In the genomic region with DNA sequence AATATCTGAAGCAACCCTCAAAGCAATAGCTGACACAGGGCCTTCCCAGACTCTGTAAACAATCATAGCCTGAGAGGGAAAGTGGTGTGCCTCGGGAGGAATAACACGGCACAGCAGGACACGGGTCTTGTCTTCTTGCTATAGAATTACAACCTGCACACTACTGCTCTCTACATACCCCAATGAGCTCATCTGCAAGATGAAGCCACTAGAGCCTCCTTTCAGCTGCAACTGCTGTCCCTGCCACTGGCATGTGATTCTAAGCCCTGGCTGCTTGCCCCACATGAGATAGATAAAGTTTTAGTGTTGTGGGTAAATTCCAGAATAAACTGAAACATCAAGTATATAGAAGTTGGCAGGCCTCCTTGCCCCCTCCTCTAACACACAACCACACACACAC, we compare ENCODE assay signal across 26 mouse cellular contexts.
A peak's percentile ranks its signal among the peaks of the same experiment; 100 is the strongest.
DNase-seq lines count a peak whose midpoint lies in the region; ATAC-seq lines count a peak whose summit lies in the region.
"Had no signal": no experiment of that assay in that cellular context is flagged by ENCODE, and none has a peak within 500 bp of the region (broad histone marks: within the 10 kb centered on the region; RNA-seq: fewer than 3 reads in every experiment).

No protein-coding gene starts in this region.

- H3K36me3 ChIP-seq in heart, embryonic 14.5 days (ENCODE audit: control insufficient read depth, insufficient read depth, low read length) = no peaks in the 10 kb centered on the region
- H3K36me3 ChIP-seq in heart, embryonic 12.5 days = no peaks in the 10 kb centered on the region
- 0 out of 2 replicates have a peak, but pooled peaks cover 2% of the 10 kb centered on the region for H3K36me3 ChIP-seq in hindbrain, embryonic 15.5 days
- no peaks in the 10 kb centered on the region for H3K36me3 ChIP-seq in hindbrain, embryonic 11.5 days (ENCODE audit: control insufficient read depth, insufficient read depth, low read length)
- H3K36me3 ChIP-seq in lung, embryonic 15.5 days = no peaks in the 10 kb centered on the region
- H3K36me3 ChIP-seq: embryonic facial prominence, embryonic 13.5 days; forebrain, embryonic 12.5 days; limb, embryonic 10.5 days; liver, embryonic 15.5 days had no signal

- 40% methylated on average over 3 of the region's 3 CpGs for WGBS in heart, embryonic 14.5 days
- WGBS in heart, embryonic 12.5 days = 72% methylated on average over 3 of the region's 3 CpGs
- 50% methylated on average over 3 of the region's 3 CpGs for WGBS in hindbrain, embryonic 15.5 days
- 52% methylated on average over 3 of the region's 3 CpGs for WGBS in hindbrain, embryonic 11.5 days
- WGBS in lung, embryonic 15.5 days = 28% methylated on average over 3 of the region's 3 CpGs

- H3K27ac ChIP-seq in heart, embryonic 14.5 days (replicated peaks in 1 of 2; ENCODE audit: control insufficient read depth in 1 of 2, insufficient read depth in 1 of 2, low read depth in 2 of 2, low read length in 2 of 2) = 0 out of 4 replicates have a peak overlapping the region, but pooled peaks of 1 of the 2 experiments have one; percentile 4
- H3K27ac ChIP-seq in heart, embryonic 12.5 days (ENCODE audit: poor library complexity, severe bottlenecking) = no peak overlapping the region
- H3K27ac ChIP-seq in hindbrain, embryonic 15.5 days (replicated peaks) = no peak overlapping the region
- H3K27ac ChIP-seq in hindbrain, embryonic 11.5 days (ENCODE audit: low read depth, low read length) = no peak overlapping the region
- no peak overlapping the region for H3K27ac ChIP-seq in lung, embryonic 15.5 days
- H3K27ac ChIP-seq: embryonic facial prominence, embryonic 13.5 days; forebrain, embryonic 12.5 days; hindbrain, embryonic 14.5 days; limb, embryonic 10.5 days; liver, embryonic 15.5 days; midbrain, embryonic 12.5 days; stomach, postnatal 0 days had no signal

- H3K4me1 ChIP-seq in heart, embryonic 14.5 days (ENCODE audit: control insufficient read depth in 2 of 2, insufficient read depth in 2 of 2, low read length in 2 of 2) = peaks cover 4 to 5% of the 10 kb centered on the region in 2 experiments; a peak in 3 of 4 replicates
- peaks cover 5% of the 10 kb centered on the region; the same call in 1 of the 2 replicates for H3K4me1 ChIP-seq in heart, embryonic 12.5 days (replicated peaks)
- no peaks in the 10 kb centered on the region for H3K4me1 ChIP-seq in hindbrain, embryonic 15.5 days (replicated peaks)
- H3K4me1 ChIP-seq in hindbrain, embryonic 11.5 days (replicated peaks; ENCODE audit: control insufficient read depth, insufficient read depth, low read length) = no peaks in the 10 kb centered on the region
- H3K4me1 ChIP-seq in lung, embryonic 15.5 days = 0 out of 2 replicates have a peak, but pooled peaks cover 11% of the 10 kb centered on the region
- H3K4me1 ChIP-seq: embryonic facial prominence, embryonic 13.5 days; forebrain, embryonic 12.5 days; limb, embryonic 10.5 days; liver, embryonic 15.5 days; midbrain, embryonic 12.5 days had no signal

- no peak overlapping the region for H3K9ac ChIP-seq in heart, embryonic 14.5 days (ENCODE audit: low read length)
- H3K9ac ChIP-seq in heart, embryonic 12.5 days = no peak overlapping the region
- H3K9ac ChIP-seq in hindbrain, embryonic 15.5 days = no peak overlapping the region
- no peak overlapping the region for H3K9ac ChIP-seq in hindbrain, embryonic 11.5 days (ENCODE audit: low read depth, low read length)
- no peak overlapping the region for H3K9ac ChIP-seq in lung, embryonic 15.5 days
- H3K9ac ChIP-seq: embryonic facial prominence, embryonic 13.5 days; forebrain, embryonic 12.5 days; hindbrain, embryonic 14.5 days; liver, embryonic 15.5 days; midbrain, embryonic 12.5 days had no signal

- 0 out of 2 replicates have a peak, but pooled peaks have one; percentile 39 for ATAC-seq in heart, embryonic 14.5 days (ENCODE audit: insufficient number of reproducible peaks, insufficient read depth, low FRiP score, low read depth)
- no peak for ATAC-seq in heart, embryonic 12.5 days (ENCODE audit: insufficient number of reproducible peaks, low FRiP score)
- peak; percentile 38; the same call in 1 of the 2 replicates for ATAC-seq in hindbrain, embryonic 15.5 days (ENCODE audit: low FRiP score, low read depth)
- ATAC-seq in hindbrain, embryonic 11.5 days (ENCODE audit: low FRiP score) = no peak
- peak; percentile 72; the same call in 1 of the 2 replicates for ATAC-seq in lung, embryonic 15.5 days (ENCODE audit: borderline replicate concordance, extremely low read depth, low FRiP score, low TSS enrichment)

- H3K9me3 ChIP-seq in heart, embryonic 14.5 days (ENCODE audit: control insufficient read depth, low read length) = no peaks in the 10 kb centered on the region
- H3K9me3 ChIP-seq in heart, embryonic 12.5 days (replicated peaks) = no peaks in the 10 kb centered on the region
- no peaks in the 10 kb centered on the region for H3K9me3 ChIP-seq in hindbrain, embryonic 15.5 days
- no peaks in the 10 kb centered on the region for H3K9me3 ChIP-seq in hindbrain, embryonic 11.5 days (ENCODE audit: control insufficient read depth, low read length)
- H3K9me3 ChIP-seq in lung, embryonic 15.5 days = no peaks in the 10 kb centered on the region
- H3K9me3 ChIP-seq: embryonic facial prominence, embryonic 13.5 days; forebrain, embryonic 12.5 days; limb, embryonic 10.5 days; liver, embryonic 15.5 days; midbrain, embryonic 12.5 days had no signal

- no peak overlapping the region for H3K4me2 ChIP-seq in heart, embryonic 14.5 days (ENCODE audit: low read length)
- no peak overlapping the region for H3K4me2 ChIP-seq in heart, embryonic 12.5 days
- no peak overlapping the region for H3K4me2 ChIP-seq in hindbrain, embryonic 15.5 days
- no peak overlapping the region for H3K4me2 ChIP-seq in hindbrain, embryonic 11.5 days (replicated peaks; ENCODE audit: low read depth, low read length)
- H3K4me2 ChIP-seq in lung, embryonic 15.5 days = no peak overlapping the region
- H3K4me2 ChIP-seq: embryonic facial prominence, embryonic 13.5 days; forebrain, embryonic 12.5 days; hindbrain, embryonic 14.5 days; liver, embryonic 15.5 days; midbrain, embryonic 12.5 days had no signal

- no peaks in the 10 kb centered on the region for H3K27me3 ChIP-seq in heart, embryonic 14.5 days (ENCODE audit: control insufficient read depth, insufficient read depth, low read length)
- no peaks in the 10 kb centered on the region for H3K27me3 ChIP-seq in heart, embryonic 12.5 days (replicated peaks)
- H3K27me3 ChIP-seq in hindbrain, embryonic 15.5 days = no peaks in the 10 kb centered on the region
- H3K27me3 ChIP-seq in hindbrain, embryonic 11.5 days (ENCODE audit: control insufficient read depth, insufficient read depth, low read length) = no peaks in the 10 kb centered on the region
- no peaks in the 10 kb centered on the region for H3K27me3 ChIP-seq in lung, embryonic 15.5 days
- H3K27me3 ChIP-seq: embryonic facial prominence, embryonic 13.5 days; forebrain, embryonic 12.5 days; liver, embryonic 15.5 days; midbrain, embryonic 12.5 days had no signal

- H3K4me3 ChIP-seq in heart, embryonic 14.5 days (ENCODE audit: control insufficient read depth in 1 of 2, insufficient read depth in 1 of 2, low read depth in 1 of 2, low read length in 2 of 2) = no peak overlapping the region
- H3K4me3 ChIP-seq in heart, embryonic 12.5 days = no peak overlapping the region
- no peak overlapping the region for H3K4me3 ChIP-seq in hindbrain, embryonic 15.5 days
- no peak overlapping the region for H3K4me3 ChIP-seq in hindbrain, embryonic 11.5 days (ENCODE audit: low read depth, low read length)
- H3K4me3 ChIP-seq in lung, embryonic 15.5 days = no peak overlapping the region
- H3K4me3 ChIP-seq: embryonic facial prominence, embryonic 13.5 days; erythroblast, embryonic 14.5 days; forebrain, embryonic 12.5 days; limb, embryonic 10.5 days; liver, embryonic 15.5 days; midbrain, embryonic 12.5 days had no signal

- no peak for DNase-seq in hindbrain, embryonic 11.5 days (ENCODE audit: low spot score)
- no peak for DNase-seq in lung, postnatal 25 days (ENCODE audit: low spot score)
- DNase-seq in lung, postnatal 4 days = peak; percentile 8 to 30
- DNase-seq: adrenal gland, postnatal 10 days; cerebellum, adult 8-10 months; cerebellum, postnatal 36 days; embryo, embryonic 11 days; gastrocnemius, postnatal 36 days; heart, postnatal 14 days; kidney, postnatal 10 days; liver; right cerebral cortex, postnatal 14 days; thymus, adult 2 months; thymus, postnatal 4 days had no signal

Comparison
In these comparisons a context has a peak if more than half of its experiments do, and no peak if none do; other contexts are left out.
1. ATAC-seq: peak in heart, embryonic 14.5 days (single experiment), hindbrain, embryonic 15.5 days (single experiment) and lung, embryonic 15.5 days (single experiment); none in heart, embryonic 12.5 days (single experiment) and hindbrain, embryonic 11.5 days (single experiment).
2. DNase-seq: peak in lung, postnatal 4 days (2 of 2); none in hindbrain, embryonic 11.5 days (single experiment) and lung, postnatal 25 days (single experiment).